Mouse (Mus musculus) MEL (cell line): Measurements from ENCODE around the gene Zfp367. TPM values are rescaled to one million over a fixed set of nuclear protein-coding genes. Genes with fewer than 3 reads are reported as not detected.

Experiments
- DNase-seq: peaks from one replicate; pipeline ENCODE4 v3.0.0; 2011; ENCODE audit warnings: low read depth, low spot score
- H3K27ac ChIP-seq: 2 replicates; pipeline ENCODE4 v1.5.1; 2012; ENCODE audit warnings: low read depth, mild to moderate bottlenecking, control low read depth, low read length, moderate library complexity; ENCODE audit not compliant: control insufficient read depth
- H3K27me3 ChIP-seq, 2 experiments: fragments of 150-350 bp in 1 of 2; sonication (generic) in 1 of 2; 2 replicates each; pipeline ENCODE4 v1.6.1; 2012; ENCODE audit warnings: low read length in 2 of 2, mild to moderate bottlenecking in 2 of 2, improper control_type of control experiment in 1 of 2, moderate library complexity in 1 of 2; ENCODE audit not compliant: insufficient read depth in 2 of 2, control insufficient read depth in 1 of 2
- H3K36me3 ChIP-seq, 2 experiments: 2 replicates each; pipeline ENCODE4 v1.6.1; 2012 to 2014; ENCODE audit warnings: low read length in 2 of 2, improper control_type of control experiment in 1 of 2, inconsistent platforms in 1 of 2, mild to moderate bottlenecking in 1 of 2; ENCODE audit not compliant: insufficient read depth in 2 of 2, control insufficient read depth in 1 of 2
- H3K4me1 ChIP-seq, 2 experiments: fragments of 150-350 bp in 1 of 2; sonication (generic) in 1 of 2; 2 replicates each; pipeline ENCODE4 v1.6.1; 2012; ENCODE audit warnings: low read length in 2 of 2, improper control_type of control experiment in 1 of 2, mild to moderate bottlenecking in 1 of 2; ENCODE audit not compliant: insufficient read depth in 2 of 2, control insufficient read depth in 1 of 2
- H3K4me3 ChIP-seq, 2 experiments: fragments of 150-350 bp in 1 of 2; sonication (generic) in 1 of 2; 2 replicates each; pipeline ENCODE4 v1.5.1; 2012; ENCODE audit warnings: low read depth in 2 of 2, low read length in 2 of 2, mild to moderate bottlenecking in 2 of 2, moderate library complexity in 2 of 2, control low read depth in 1 of 2, improper control_type of control experiment in 1 of 2; ENCODE audit not compliant: control insufficient read depth in 1 of 2, insufficient read depth in 1 of 2
- H3K79me2 ChIP-seq: 2 replicates; pipeline ENCODE4 v1.6.1; 2012; ENCODE audit warnings: mild to moderate bottlenecking, low read length, moderate library complexity; ENCODE audit not compliant: control insufficient read depth, poor library complexity, insufficient read depth
- H3K9ac ChIP-seq: 2 replicates; pipeline ENCODE4 v1.6.1; 2012; ENCODE audit warnings: low read depth, mild to moderate bottlenecking, control low read depth, low read length, moderate library complexity; ENCODE audit not compliant: control insufficient read depth, poor library complexity, severe bottlenecking
- H3K9me3 ChIP-seq: fragments of 150-350 bp; sonication (generic); replicated peaks from 2 replicates; pipeline ENCODE4 v1.6.1; 2012; ENCODE audit warnings: mild to moderate bottlenecking, low read length, improper control_type of control experiment, moderate library complexity; ENCODE audit not compliant: insufficient read depth
- E2F4 ChIP-seq: IDR thresholded peaks from 2 replicates; pipeline ENCODE4 v1.6.1; 2011; ENCODE audit warnings: low read depth, low read length, improper control_type of control experiment, borderline replicate concordance
- ETS1 ChIP-seq: IDR thresholded peaks from 2 replicates; pipeline ENCODE4 v1.6.1; 2012; ENCODE audit warnings: low read depth, mild to moderate bottlenecking, inconsistent platforms, low read length, improper control_type of control experiment, moderate library complexity
- HCFC1 ChIP-seq: IDR thresholded peaks from 2 replicates; pipeline ENCODE4 v1.6.1; 2012; ENCODE audit warnings: low read depth, mild to moderate bottlenecking, inconsistent platforms, low read length, improper control_type of control experiment, moderate library complexity
- KAT2A ChIP-seq: conservative IDR thresholded peaks from 2 replicates; pipeline ENCODE4 v1.6.1; 2012; ENCODE audit warnings: low read depth, low read length, improper control_type of control experiment, inconsistent platforms
- MXI1 ChIP-seq: IDR thresholded peaks from 2 replicates; pipeline ENCODE4 v1.6.1; 2011; ENCODE audit warnings: mild to moderate bottlenecking, low read depth, low read length, improper control_type of control experiment
- POLR2A ChIP-seq, 2 experiments: IDR thresholded peaks; 2 replicates each; pipeline ENCODE4 v1.6.1; 2011 to 2012; ENCODE audit warnings: low read length in 2 of 2, mild to moderate bottlenecking in 2 of 2, control low read depth in 1 of 2, improper control_type of control experiment in 1 of 2, low read depth in 1 of 2, moderate library complexity in 1 of 2; ENCODE audit not compliant: control insufficient read depth in 1 of 2, insufficient read depth in 1 of 2, poor library complexity in 1 of 2
- POLR2AphosphoS2 ChIP-seq: IDR thresholded peaks from 2 replicates; pipeline ENCODE4 v1.6.1; 2011; ENCODE audit warnings: low read length, improper control_type of control experiment
- POLR2AphosphoS5 ChIP-seq: IDR thresholded peaks from 2 replicates; pipeline ENCODE4 v1.6.1; 2012; ENCODE audit warnings: low read depth, borderline replicate concordance, mild to moderate bottlenecking, inconsistent platforms, low read length, moderate library complexity, mixed read lengths
- RCOR1 ChIP-seq: IDR thresholded peaks from 2 replicates; pipeline ENCODE4 v1.6.1; 2012; ENCODE audit warnings: low read depth, mild to moderate bottlenecking, inconsistent platforms, low read length, improper control_type of control experiment
- SIN3A ChIP-seq: IDR thresholded peaks from 2 replicates; pipeline ENCODE4 v1.6.1; 2012; ENCODE audit warnings: low read length, improper control_type of control experiment, inconsistent platforms
- TAL1 ChIP-seq: IDR thresholded peaks from 2 replicates; pipeline ENCODE4 v1.6.1; 2012; ENCODE audit warnings: mild to moderate bottlenecking, inconsistent platforms, low read length, moderate library complexity, mixed read lengths
- TCF12 ChIP-seq: IDR thresholded peaks from 2 replicates; pipeline ENCODE4 v1.6.1; 2014; ENCODE audit warnings: low read depth, mild to moderate bottlenecking, inconsistent platforms, low read length, improper control_type of control experiment, moderate library complexity
- USF2 ChIP-seq, 2 experiments: IDR thresholded peaks; 2 replicates each; pipeline ENCODE4 v1.6.1; 2011 to 2012; ENCODE audit warnings: improper control_type of control experiment in 2 of 2, low read length in 2 of 2, borderline replicate concordance in 1 of 2, inconsistent platforms in 1 of 2, low read depth in 1 of 2, mild to moderate bottlenecking in 1 of 2; ENCODE audit not compliant: insufficient read depth in 1 of 2
- ZC3H11A ChIP-seq: IDR thresholded peaks from 2 replicates; pipeline ENCODE4 v1.6.1; 2012; ENCODE audit warnings: low read depth, mild to moderate bottlenecking, inconsistent platforms, low read length, improper control_type of control experiment
- ZKSCAN1 ChIP-seq: IDR thresholded peaks from 2 replicates; pipeline ENCODE4 v1.6.1; 2012; ENCODE audit warnings: low read depth, mild to moderate bottlenecking, inconsistent platforms, low read length, improper control_type of control experiment, moderate library complexity
- ZMIZ1 ChIP-seq: IDR thresholded peaks from 2 replicates; pipeline ENCODE4 v1.6.1; 2012; ENCODE audit warnings: low read depth, mild to moderate bottlenecking, inconsistent platforms, low read length, improper control_type of control experiment, moderate library complexity
- ZNF384 ChIP-seq: IDR thresholded peaks from 2 replicates; pipeline ENCODE4 v1.6.1; 2012; ENCODE audit warnings: low read depth, mild to moderate bottlenecking, inconsistent platforms, low read length, improper control_type of control experiment
- polyA plus RNA-seq, 2 experiments: library from polyadenylated mRNA; stranded (reverse) in 1 of 2; unstranded in 1 of 2; fragments of >175 nt in 1 of 2; fragments of >200 nt in 1 of 2; gene quantifications; 2 replicates each; pipeline versions ENCODE4 v1.2.1 to v1.2.4; 2012; ENCODE audit warnings: low replicate concordance in 2 of 2, low read depth in 1 of 2; ENCODE audit not compliant: insufficient read length in 2 of 2, insufficient read depth in 1 of 2, missing spikeins in 1 of 2
- total RNA-seq: library from RNA; depleted of rRNA; stranded (reverse); fragments of 300-350 nt; gene quantifications from 2 replicates; pipeline ENCODE4 v1.2.3, GENCODE M21; 2012

Zfp367 gene
- total and polyA plus RNA-seq, 3 experiments, result 23.4 to 28.4 TPM; not detected in 1

DNA sequence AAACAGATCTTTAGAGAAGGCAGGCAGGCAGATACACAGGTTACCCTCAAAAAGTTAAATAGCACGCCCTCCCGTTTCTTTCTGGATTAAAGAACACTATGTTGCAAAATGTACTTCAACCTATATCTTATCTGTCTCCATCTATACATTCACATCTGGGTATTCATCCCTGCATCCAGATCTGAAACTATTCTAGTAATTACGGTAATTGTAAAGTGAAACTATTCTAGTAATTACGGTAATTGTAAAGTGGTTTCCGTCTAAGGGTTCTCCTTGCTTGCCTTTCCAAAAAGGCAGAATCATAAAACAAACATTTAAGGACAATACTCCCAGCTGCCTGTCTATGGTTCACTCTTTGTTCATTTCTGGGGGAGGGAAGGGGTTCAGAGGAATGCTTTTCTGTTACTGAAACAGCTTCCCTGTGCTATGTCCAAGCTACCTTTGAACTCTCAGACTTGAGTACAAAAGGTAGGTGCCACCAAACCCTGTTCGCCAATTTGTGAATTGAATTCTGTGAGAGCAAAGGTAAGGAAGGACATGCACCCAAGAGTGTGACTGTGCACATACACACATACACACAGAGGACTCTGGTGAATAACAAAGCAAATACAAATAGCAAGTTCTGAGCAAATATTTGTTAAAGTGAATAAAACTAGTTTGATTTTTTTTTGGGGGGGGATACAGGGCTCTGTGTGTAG is 29.4 kb downstream of the Zfp367 start:
- Histone ChIP-seq H3K9me3 (no peaks in the 10 kb centered on the region), H3K4me3 (no peak overlapping the region), H3K79me2 (no peaks in the 10 kb centered on the region), H3K27me3 (no peaks in the 10 kb centered on the region), H3K36me3 (peaks cover 0 to 4% of the 10 kb centered on the region in 2 experiments; a peak in 2 of 4 replicates), H3K9ac (no peak overlapping the region), H3K27ac (no peak overlapping the region), H3K4me1 (peaks cover 5 to 7% of the 10 kb centered on the region in 2 experiments)
- no peak for TF ChIP-seq E2F4
- TF ChIP-seq MXI1, result peak; percentile 100
- no peak for TF ChIP-seq ETS1
- TF ChIP-seq TCF12, result no peak
- TF ChIP-seq RCOR1, result no peak
- DNase-seq, result no peak

- TF ChIP-seq ZMIZ1 (no peak), TAL1 (no peak), HCFC1 (no peak), USF2 (IDR thresholded peaks at IDR 0.05; ENCODE audit: borderline replicate concordance in 1 of 2, insufficient read depth in 1 of 2, low read depth in 1 of 2, low read length in 2 of 2) (no peak), ZNF384 (no peak), POLR2A (IDR thresholded peaks at IDR 0.05; ENCODE audit: control insufficient read depth in 1 of 2, insufficient read depth in 1 of 2, low read depth in 1 of 2, low read length in 2 of 2, poor library complexity in 1 of 2) (no peak), POLR2AphosphoS5 (no peak), E2F4 (no peak), POLR2AphosphoS2 (no peak), ZKSCAN1 (no peak), SIN3A (no peak), ZC3H11A (no peak), KAT2A (no peak), MXI1 (no peak)
- no peak overlapping the region for H3K9ac ChIP-seq
- H3K79me2 ChIP-seq, result no peaks in the 10 kb centered on the region
- no peak overlapping the region for H3K4me3 ChIP-seq
- no peak for DNase-seq
- no peaks in the 10 kb centered on the region for H3K27me3 ChIP-seq
- H3K9me3 ChIP-seq, result no peaks in the 10 kb centered on the region
- H3K27ac ChIP-seq, result no peak overlapping the region
- no peaks in the 10 kb centered on the region for H3K36me3 ChIP-seq
- no peaks in the 10 kb centered on the region; a peak in 2 of 4 replicates for H3K4me1 ChIP-seq
These were observed 32.2 kb downstream of the Zfp367 start for GRCm38 (mm10) chr13:64120760-64121159.
